Comparison of ENCODE assay signal across 9 mouse cellular contexts in genomic region chr7:16930850-16931249, GRCm38 (mm10). TPM values are rescaled to one million over a fixed set of nuclear protein-coding genes. Genes with fewer than 3 reads are reported as not detected.
A peak's percentile ranks its signal among the peaks of the same experiment; 100 is the strongest.
DNase-seq lines count a peak whose midpoint lies in the region; ATAC-seq and TF ChIP-seq lines count a peak whose summit lies in the region.
"Had no signal": no experiment of that assay in that cellular context is flagged by ENCODE, and none has a peak within 500 bp of the region (broad histone marks: within the 10 kb centered on the region; RNA-seq: fewer than 3 reads in every experiment).

No protein-coding gene starts in this region.

- H3K4me2 ChIP-seq in liver, embryonic 12.5 days: no peak overlapping the region
- H3K4me2 ChIP-seq in hindbrain, embryonic 13.5 days: no peak overlapping the region
- no peak overlapping the region for H3K4me2 ChIP-seq in neural tube, embryonic 13.5 days

- peak; percentile 55; the same call in 1 of the 2 replicates for TF ChIP-seq CTCF in liver, adult 2 months (IDR thresholded peaks at IDR 0.05; ENCODE audit: low read depth, low read length)
- TF ChIP-seq CTCF in cortical plate, adult 2 months (IDR thresholded peaks at IDR 0.05; ENCODE audit: extremely low read depth, insufficient read depth, low read length): peak; percentile 55

- no peak for TF ChIP-seq POLR2A in liver, adult 2 months (IDR thresholded peaks at IDR 0.05; ENCODE audit: extremely low read depth, insufficient read depth, low read length)
- TF ChIP-seq POLR2A in cortical plate, adult 2 months (IDR thresholded peaks at IDR 0.05; ENCODE audit: extremely low read depth, insufficient read depth, low read length): no peak

- no peak overlapping the region for H3K4me3 ChIP-seq in liver, adult 2 months (ENCODE audit: insufficient read depth, low read depth, low read length)
- H3K4me3 ChIP-seq in liver, embryonic 12.5 days: no peak overlapping the region
- no peak overlapping the region for H3K4me3 ChIP-seq in cortical plate, adult 2 months (ENCODE audit: insufficient read depth, low read length)
- H3K4me3 ChIP-seq in hindbrain, embryonic 13.5 days: no peak overlapping the region
- H3K4me3 ChIP-seq in limb, embryonic 10.5 days: no peak overlapping the region
- no peak overlapping the region for H3K4me3 ChIP-seq in neural tube, embryonic 13.5 days
- H3K4me3 ChIP-seq: erythroblast, embryonic 14.5 days had no signal

- WGBS in liver, adult 2 months: 2% methylated on average over 1 of the region's 1 CpGs
- WGBS in liver, embryonic 12.5 days (ENCODE audit: insufficient replicate concordance): 2% methylated on average over 1 of the region's 1 CpGs
- 3% methylated on average over 1 of the region's 1 CpGs for WGBS in hindbrain, embryonic 13.5 days
- 19% methylated on average over 1 of the region's 1 CpGs for WGBS in limb, embryonic 10.5 days
- 2% methylated on average over 1 of the region's 1 CpGs for WGBS in neural tube, embryonic 13.5 days

- no peaks in the 10 kb centered on the region for H3K79me2 ChIP-seq in liver, adult 2 months (ENCODE audit: control insufficient read depth, insufficient read depth, low read length)

- H3K27me3 ChIP-seq in liver, adult 2 months (ENCODE audit: control insufficient read depth, insufficient read depth, low read length): no peaks in the 10 kb centered on the region
- peaks cover 8% of the 10 kb centered on the region for H3K27me3 ChIP-seq in liver, embryonic 12.5 days (replicated peaks)
- no peaks in the 10 kb centered on the region for H3K27me3 ChIP-seq in hindbrain, embryonic 13.5 days
- H3K27me3 ChIP-seq in limb, embryonic 10.5 days (ENCODE audit: low read depth, poor library complexity, severe bottlenecking): no peaks in the 10 kb centered on the region
- 0 out of 2 replicates have a peak, but pooled peaks cover 2% of the 10 kb centered on the region for H3K27me3 ChIP-seq in neural tube, embryonic 13.5 days

- DNase-seq in liver, adult 2 months (ENCODE audit: extremely low read depth, low read depth, low spot score): peak; percentile 36
- DNase-seq in T-cell, adult 2 months (ENCODE audit: low spot score): peak; percentile 60
- peak; percentile 78 for DNase-seq in limb, embryonic 10.5 days (ENCODE audit: low spot score)
- DNase-seq in Muller cell, postnatal 12 days (ENCODE audit: inconsistent ontology term): no peak

- H3K27ac ChIP-seq in liver, adult 2 months (replicated peaks; ENCODE audit: insufficient read depth, low read depth, low read length): no peak overlapping the region
- H3K27ac ChIP-seq in liver, embryonic 12.5 days: no peak overlapping the region
- H3K27ac ChIP-seq in cortical plate, adult 2 months (ENCODE audit: insufficient read depth, low read length): no peak overlapping the region
- H3K27ac ChIP-seq in hindbrain, embryonic 13.5 days: 0 out of 2 replicates have a peak overlapping the region, but pooled peaks have one; percentile 8
- H3K27ac ChIP-seq in limb, embryonic 10.5 days: no peak overlapping the region
- no peak overlapping the region for H3K27ac ChIP-seq in neural tube, embryonic 13.5 days (replicated peaks)

- no peaks in the 10 kb centered on the region for H3K4me1 ChIP-seq in liver, adult 2 months (ENCODE audit: control insufficient read depth, insufficient read depth, low read length)
- no peaks in the 10 kb centered on the region for H3K4me1 ChIP-seq in liver, embryonic 12.5 days
- no peaks in the 10 kb centered on the region; the same call in 1 of the 2 replicates for H3K4me1 ChIP-seq in cortical plate, adult 2 months (ENCODE audit: control insufficient read depth, insufficient read depth, low read length)
- peaks cover 24% of the 10 kb centered on the region for H3K4me1 ChIP-seq in hindbrain, embryonic 13.5 days (replicated peaks)
- H3K4me1 ChIP-seq in limb, embryonic 10.5 days: no peaks in the 10 kb centered on the region
- peaks cover 27% of the 10 kb centered on the region for H3K4me1 ChIP-seq in neural tube, embryonic 13.5 days (replicated peaks)

- ATAC-seq in liver, embryonic 12.5 days: no peak
- ATAC-seq in hindbrain, embryonic 13.5 days (ENCODE audit: low FRiP score): no peak
- ATAC-seq in neural tube, embryonic 13.5 days (ENCODE audit: low read depth): 0 out of 2 replicates have a peak, but pooled peaks have one; percentile 17

- H3K9ac ChIP-seq in liver, adult 2 months (ENCODE audit: low read depth, low read length): no peak overlapping the region
- no peak overlapping the region for H3K9ac ChIP-seq in liver, embryonic 12.5 days
- no peak overlapping the region for H3K9ac ChIP-seq in hindbrain, embryonic 13.5 days
- no peak overlapping the region for H3K9ac ChIP-seq in neural tube, embryonic 13.5 days

- H3K36me3 ChIP-seq in liver, adult 2 months (ENCODE audit: control insufficient read depth, insufficient read depth, low read length): no peaks in the 10 kb centered on the region
- no peaks in the 10 kb centered on the region for H3K36me3 ChIP-seq in liver, embryonic 12.5 days
- no peaks in the 10 kb centered on the region for H3K36me3 ChIP-seq in hindbrain, embryonic 13.5 days
- H3K36me3 ChIP-seq in limb, embryonic 10.5 days: no peaks in the 10 kb centered on the region
- H3K36me3 ChIP-seq in neural tube, embryonic 13.5 days: no peaks in the 10 kb centered on the region

- no peaks in the 10 kb centered on the region for H3K9me3 ChIP-seq in liver, embryonic 12.5 days (replicated peaks)
- H3K9me3 ChIP-seq in hindbrain, embryonic 13.5 days: no peaks in the 10 kb centered on the region
- no peaks in the 10 kb centered on the region for H3K9me3 ChIP-seq in limb, embryonic 10.5 days (replicated peaks)
- H3K9me3 ChIP-seq in neural tube, embryonic 13.5 days: no peaks in the 10 kb centered on the region

RNA-seq across cellular contexts. Expression of gene Calm3, which starts 6.9 kb away (rescaled TPM):
- total RNA-seq in liver, adult 2 months (2014; rRNA removed): 64.9 and 77.4 TPM in 2 replicates
- 72.0 and 78.1 TPM in 2 replicates for polyA plus RNA-seq in liver, adult 2 months (2012; rRNA removed)
- 91.2 and 94.4 TPM in 2 replicates for polyA plus RNA-seq in liver, embryonic 12.5 days (2016; fragmentation: Nextera tagmentation; extraction: Ambion mirVana)
- polyA plus RNA-seq in cortical plate, adult 2 months (2012; rRNA removed): 1,956 and 2,049 TPM in 2 replicates
- polyA plus RNA-seq in hindbrain, embryonic 13.5 days (2015; fragmentation: Nextera tagmentation; extraction: Ambion mirVana): 307 and 317 TPM in 2 replicates
- polyA plus RNA-seq in limb, embryonic 10.5 days (2016; fragmentation: Nextera tagmentation; extraction: Ambion mirVana): 127 and 134 TPM in 2 replicates
- 275 and 297 TPM in 2 replicates for polyA plus RNA-seq in neural tube, embryonic 13.5 days (2015; fragmentation: Nextera tagmentation; extraction: Ambion mirVana)

RNA-seq across cellular contexts. Expression of gene Pnmal2, which starts 13.6 kb away (rescaled TPM):
- under 0.01 and 0.07 TPM in 2 replicates for total RNA-seq in liver, adult 2 months (2014; rRNA removed)
- polyA plus RNA-seq in liver, adult 2 months (2012; rRNA removed): 0.02 and 0.10 TPM in 2 replicates
- 0.41 and 0.75 TPM in 2 replicates for polyA plus RNA-seq in liver, embryonic 12.5 days (2016; fragmentation: Nextera tagmentation; extraction: Ambion mirVana)
- polyA plus RNA-seq in cortical plate, adult 2 months (2012; rRNA removed): 89.8 and 103 TPM in 2 replicates
- polyA plus RNA-seq in hindbrain, embryonic 13.5 days (2015; fragmentation: Nextera tagmentation; extraction: Ambion mirVana): 110 and 117 TPM in 2 replicates
- 2.6 and 5.7 TPM in 2 replicates for polyA plus RNA-seq in limb, embryonic 10.5 days (2016; fragmentation: Nextera tagmentation; extraction: Ambion mirVana)
- 76.2 and 82.4 TPM in 2 replicates for polyA plus RNA-seq in neural tube, embryonic 13.5 days (2015; fragmentation: Nextera tagmentation; extraction: Ambion mirVana)
- polyA plus RNA-seq: erythroblast, embryonic 14.5 days had no signal

RNA-seq across cellular contexts. Expression of gene Ptgir, which starts 24.6 kb away (rescaled TPM):
- total RNA-seq in liver, adult 2 months (2014; rRNA removed): 0.07 and 0.09 TPM in 2 replicates
- polyA plus RNA-seq in liver, adult 2 months (2012; rRNA removed): 0.09 and 0.33 TPM in 2 replicates
- polyA plus RNA-seq in liver, embryonic 12.5 days (2016; fragmentation: Nextera tagmentation; extraction: Ambion mirVana): 0.86 and 1.5 TPM in 2 replicates
- polyA plus RNA-seq in cortical plate, adult 2 months (2012; rRNA removed): 0.08 and 0.17 TPM in 2 replicates
- polyA plus RNA-seq in hindbrain, embryonic 13.5 days (2015; fragmentation: Nextera tagmentation; extraction: Ambion mirVana): 0.78 and 0.83 TPM in 2 replicates
- 0.18 and 0.43 TPM in 2 replicates for polyA plus RNA-seq in limb, embryonic 10.5 days (2016; fragmentation: Nextera tagmentation; extraction: Ambion mirVana)
- polyA plus RNA-seq in neural tube, embryonic 13.5 days (2015; fragmentation: Nextera tagmentation; extraction: Ambion mirVana): 3.1 and 3.6 TPM in 2 replicates

RNA-seq across cellular contexts. Expression of gene Pnmal1, which starts 28.6 kb away (rescaled TPM):
- total RNA-seq in liver, adult 2 months (2014; rRNA removed): not detected in 2 replicates
- polyA plus RNA-seq in liver, adult 2 months (2012; rRNA removed): not detected in 2 replicates
- 0.05 and 0.08 TPM in 2 replicates for polyA plus RNA-seq in liver, embryonic 12.5 days (2016; fragmentation: Nextera tagmentation; extraction: Ambion mirVana)
- polyA plus RNA-seq in cortical plate, adult 2 months (2012; rRNA removed): 60.2 and 64.8 TPM in 2 replicates
- 42.0 and 44.5 TPM in 2 replicates for polyA plus RNA-seq in hindbrain, embryonic 13.5 days (2015; fragmentation: Nextera tagmentation; extraction: Ambion mirVana)
- polyA plus RNA-seq in limb, embryonic 10.5 days (2016; fragmentation: Nextera tagmentation; extraction: Ambion mirVana): 0.79 and 1.5 TPM in 2 replicates
- 37.6 and 39.7 TPM in 2 replicates for polyA plus RNA-seq in neural tube, embryonic 13.5 days (2015; fragmentation: Nextera tagmentation; extraction: Ambion mirVana)
- polyA plus RNA-seq: erythroblast, embryonic 14.5 days had no signal

RNA-seq across cellular contexts. Expression of gene Gng8, which starts 39.3 kb away (rescaled TPM):
- total RNA-seq in liver, adult 2 months (2014; rRNA removed): not detected in 2 replicates
- 0.25 and 0.26 TPM in 2 replicates for polyA plus RNA-seq in liver, adult 2 months (2012; rRNA removed)
- polyA plus RNA-seq in liver, embryonic 12.5 days (2016; fragmentation: Nextera tagmentation; extraction: Ambion mirVana): 0.80 and 1.7 TPM in 2 replicates
- polyA plus RNA-seq in cortical plate, adult 2 months (2012; rRNA removed): 8.3 and 10.9 TPM in 2 replicates
- 6.1 and 8.2 TPM in 2 replicates for polyA plus RNA-seq in hindbrain, embryonic 13.5 days (2015; fragmentation: Nextera tagmentation; extraction: Ambion mirVana)
- polyA plus RNA-seq in limb, embryonic 10.5 days (2016; fragmentation: Nextera tagmentation; extraction: Ambion mirVana): 15.4 and 18.5 TPM in 2 replicates
- polyA plus RNA-seq in neural tube, embryonic 13.5 days (2015; fragmentation: Nextera tagmentation; extraction: Ambion mirVana): 15.4 and 24.1 TPM in 2 replicates
- polyA plus RNA-seq: erythroblast, embryonic 14.5 days had no signal

Comparison
In these comparisons a context has a peak if more than half of its experiments do, and no peak if none do; other contexts are left out.
1. RNA of gene Pnmal2, which starts 13.6 kb away (polyA plus RNA-seq): 110 to 117 TPM in hindbrain, embryonic 13.5 days, 89.8 to 103 TPM in cortical plate, adult 2 months and 76.2 to 82.4 TPM in neural tube, embryonic 13.5 days; 2.6 to 5.7 TPM in limb, embryonic 10.5 days, 0.41 to 0.75 TPM in liver, embryonic 12.5 days and 0.02 to 0.10 TPM in liver, adult 2 months; every median in the first group is over 10 times any median in the second.